Mouse (Mus musculus): ENCODE measurements at regions not wholly inside any gene's neighbourhood (a gene's known extent, or its start where the extent isn't known, plus 50 kb on each side); places are given as distances from the start of the nearest gene placed in this dataset.

DNA sequence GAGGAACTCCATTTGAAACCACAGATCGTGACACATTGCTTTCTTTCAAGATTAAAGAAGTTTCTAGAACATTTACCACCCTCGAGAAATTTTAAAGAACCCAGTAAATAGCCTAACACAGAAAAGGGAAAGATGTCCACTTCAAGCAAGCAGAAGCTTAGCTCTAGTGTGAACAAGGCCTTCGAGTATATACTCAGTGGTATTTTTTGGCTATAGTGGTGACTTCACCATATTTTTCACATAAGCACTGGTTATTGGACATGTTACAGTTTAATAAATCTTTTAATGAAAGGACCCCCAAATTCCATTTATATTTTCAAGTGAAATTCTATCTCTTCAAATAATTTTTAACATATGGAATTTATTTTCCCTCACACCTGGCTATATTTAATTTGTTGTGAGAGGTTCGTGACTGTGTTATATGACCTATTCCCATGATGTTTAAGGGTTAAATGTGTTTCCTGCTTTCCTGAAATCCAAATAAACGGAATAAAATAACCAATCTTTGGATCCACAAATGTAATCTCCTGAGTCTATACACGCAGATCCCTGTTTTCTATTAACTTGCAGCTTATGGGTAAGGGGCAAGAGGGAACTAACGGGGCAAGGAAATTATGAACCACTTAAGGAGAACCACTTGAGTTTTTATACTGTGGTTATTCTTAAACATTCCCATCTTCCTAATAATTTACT lies 60.6 kb upstream of the Tas2r134 start:
- DNase-seq, result no peak

DNA sequence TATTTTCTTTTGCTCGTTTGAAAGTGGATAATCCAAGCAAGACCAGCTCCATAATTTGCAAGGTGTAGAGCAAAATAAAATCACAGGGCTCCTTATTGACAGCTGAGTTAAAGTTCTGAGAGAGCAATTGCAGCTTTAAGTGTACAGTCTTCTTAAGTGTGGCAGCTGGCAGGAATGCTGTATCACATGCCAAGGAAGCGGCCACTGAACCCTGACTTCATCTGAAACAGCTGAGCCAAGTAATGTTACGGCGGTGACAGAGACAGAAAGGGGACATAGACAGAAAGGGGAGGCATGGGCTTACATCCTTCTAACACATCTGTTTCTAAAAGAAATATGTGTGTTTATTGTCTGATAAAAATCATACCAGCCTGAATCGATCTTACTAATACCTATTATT lies 63.4 kb upstream of the Tas2r134 start:
- peak; percentile 53 to 58 for DNase-seq

DNA sequence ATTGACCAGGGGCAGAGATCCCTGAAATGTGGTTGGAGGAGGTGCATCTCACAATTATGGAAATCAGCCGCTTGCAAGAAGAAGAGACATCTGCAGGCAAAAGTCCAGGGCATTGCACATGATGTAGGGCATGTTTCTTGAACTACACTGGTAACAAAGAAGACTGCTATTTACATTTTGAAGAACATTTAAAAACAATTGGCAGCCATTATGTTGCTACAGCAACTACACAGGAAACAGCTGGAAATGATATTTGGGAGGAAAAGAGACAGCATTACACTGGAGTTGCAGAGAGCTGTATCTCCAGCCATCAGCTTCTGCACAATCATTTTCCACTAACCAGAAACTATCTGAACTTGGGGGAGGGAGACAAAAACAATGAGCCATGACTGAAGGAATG lies 64.1 kb upstream of the Tas2r134 start:
- no peak for DNase-seq

DNA sequence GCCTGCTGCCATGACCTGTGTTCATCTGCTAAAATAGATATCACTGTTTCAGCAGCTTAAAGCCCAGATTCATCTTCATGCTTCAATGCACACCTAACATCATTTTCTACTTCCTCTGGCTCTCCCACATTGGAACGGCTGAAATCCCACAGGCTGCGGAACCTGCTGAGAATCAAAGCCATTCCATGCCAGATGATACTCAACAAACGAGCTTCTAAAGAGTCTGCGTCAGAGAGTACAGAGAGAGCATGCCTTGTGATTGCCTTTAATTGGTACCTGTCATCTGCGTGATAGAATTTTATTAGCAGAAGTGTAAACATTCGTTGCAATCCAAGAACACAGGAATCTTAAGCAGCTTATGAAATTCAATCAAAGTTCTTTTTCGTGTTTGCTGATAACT lies 76.4 kb upstream of the Tas2r134 start:
- DNase-seq, result no peak

DNA sequence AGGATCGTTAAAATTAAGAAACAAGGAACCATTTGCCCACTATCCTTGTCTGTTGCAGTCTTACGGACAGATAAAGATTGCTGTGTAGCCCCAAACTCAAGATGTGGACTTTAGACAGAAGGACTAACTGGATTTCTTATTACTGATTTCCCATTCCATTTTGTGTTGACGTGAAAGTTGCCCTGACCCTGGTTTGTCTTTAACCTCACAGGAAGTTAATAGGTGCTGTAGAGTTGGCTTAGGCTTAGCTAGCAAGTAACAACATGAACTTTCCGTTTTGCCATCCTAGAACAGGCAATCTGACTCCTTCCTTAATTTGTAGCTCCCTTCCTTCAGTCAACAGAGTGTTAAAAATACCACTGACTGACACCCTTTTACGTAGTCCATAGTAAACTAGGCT lies 78.2 kb upstream of the Tas2r134 start:
- DNase-seq, result peak; percentile 33 to 67

DNA sequence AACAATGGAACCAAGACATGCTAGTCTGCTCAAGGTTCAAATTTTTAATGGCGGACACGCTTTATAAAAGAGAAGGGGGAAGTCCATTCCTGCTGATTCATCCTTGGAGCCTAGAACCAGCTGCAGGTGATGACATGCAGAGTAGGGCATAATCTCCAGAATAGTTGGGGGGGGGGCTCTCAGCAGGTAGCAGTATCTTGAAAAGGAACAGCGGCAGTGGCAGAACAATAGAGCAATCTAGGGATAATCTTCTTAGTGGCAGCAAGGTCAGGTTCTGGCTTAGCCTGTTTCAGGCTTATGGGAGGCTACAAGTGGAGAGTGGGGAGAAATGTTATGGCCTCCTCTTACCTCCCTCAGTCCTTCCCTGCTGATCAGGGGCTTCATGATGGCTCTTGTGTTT lies 81.1 kb upstream of the Tas2r134 start:
- no peak for DNase-seq

DNA sequence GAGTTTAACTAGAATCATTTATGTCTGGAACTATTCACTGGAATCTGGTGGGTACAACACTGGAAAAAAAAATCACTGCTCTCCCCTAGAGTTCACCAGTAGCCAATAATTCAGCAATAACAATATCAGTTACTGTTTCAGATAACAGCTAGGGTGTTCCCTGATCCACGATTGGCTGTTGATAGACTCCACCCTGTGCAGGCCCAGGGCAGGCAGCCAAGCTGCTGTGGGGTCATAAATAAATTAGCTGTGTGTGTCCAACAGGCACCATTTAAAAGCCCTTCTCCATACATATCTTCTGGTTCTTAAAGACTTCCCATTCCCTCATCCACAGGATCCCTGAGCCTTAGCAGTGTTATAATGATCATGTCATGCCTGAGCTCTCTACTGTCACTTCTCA lies 83.4 kb upstream of the Tas2r134 start:
- DNase-seq, result no peak

DNA sequence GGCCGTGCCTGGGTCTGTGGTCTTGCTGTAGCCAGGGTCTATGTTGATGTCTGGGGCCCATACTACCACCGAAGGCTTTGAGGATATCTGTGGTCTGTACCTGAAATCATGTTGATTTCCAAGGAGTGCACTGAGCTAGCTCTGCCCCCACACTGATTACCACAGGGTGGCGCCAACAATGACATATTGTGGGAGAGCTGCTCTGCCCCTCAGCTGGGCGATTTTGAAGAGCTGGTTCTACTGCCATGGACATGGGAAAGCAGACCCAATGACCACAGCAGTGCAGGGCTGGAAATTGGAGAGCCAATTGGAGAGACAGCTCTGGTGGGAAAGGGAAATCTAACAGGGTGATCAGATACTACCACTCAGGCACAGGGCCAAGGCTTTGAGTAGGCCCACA lies 85.0 kb upstream of the Tas2r134 start:
- no peak for DNase-seq

GRCm38 (mm10) chr2:51532709-51533414 lies 94.4 kb upstream of the Tas2r134 start:
- no peak for DNase-seq

- DNase-seq, result no peak
Observed at GRCm38 (mm10) chr2:51531106-51531839, 96.0 kb upstream of the Tas2r134 start.

GRCm38 (mm10) chr2:51522766-51523165 lies 104.5 kb upstream of the Tas2r134 start:
- no peak for DNase-seq

DNA sequence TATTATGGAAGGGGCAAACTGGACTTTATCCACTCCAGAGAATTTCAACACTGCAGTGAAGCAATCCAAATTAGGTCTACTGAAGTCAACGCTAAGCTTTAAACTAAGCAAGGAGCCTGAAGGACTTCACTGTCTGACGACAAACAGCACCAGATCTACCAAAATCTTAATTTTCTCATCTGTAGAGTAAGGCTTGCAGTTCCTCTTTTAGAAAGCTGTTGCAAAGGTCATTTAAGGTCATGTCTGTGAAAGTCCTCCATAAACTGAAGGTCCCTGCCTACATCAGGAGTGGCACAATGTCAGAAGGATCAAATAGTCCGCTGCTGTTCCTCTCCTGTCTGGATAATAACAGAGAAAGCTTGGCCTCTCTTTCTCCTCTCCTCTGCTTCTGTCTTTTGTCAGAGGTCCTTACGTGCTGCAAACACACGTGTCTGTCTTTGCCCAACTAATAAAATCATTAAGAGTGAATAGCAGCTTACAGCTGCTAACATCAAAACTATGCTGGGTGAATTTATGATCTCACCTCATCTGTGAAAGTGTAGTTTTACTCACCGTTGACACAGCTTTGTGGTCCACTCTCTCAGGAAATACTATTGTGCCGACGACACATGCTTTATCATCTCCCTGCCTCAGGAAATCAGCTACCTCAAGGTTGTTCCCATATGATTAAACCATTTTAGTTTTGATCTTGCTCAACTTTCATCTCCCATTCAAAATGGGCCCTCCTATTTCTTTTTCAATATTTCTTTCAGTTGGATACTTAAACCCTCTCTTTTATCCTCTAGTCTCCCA lies 117.9 kb upstream of the Tas2r134 start:
- no peak for DNase-seq

DNA sequence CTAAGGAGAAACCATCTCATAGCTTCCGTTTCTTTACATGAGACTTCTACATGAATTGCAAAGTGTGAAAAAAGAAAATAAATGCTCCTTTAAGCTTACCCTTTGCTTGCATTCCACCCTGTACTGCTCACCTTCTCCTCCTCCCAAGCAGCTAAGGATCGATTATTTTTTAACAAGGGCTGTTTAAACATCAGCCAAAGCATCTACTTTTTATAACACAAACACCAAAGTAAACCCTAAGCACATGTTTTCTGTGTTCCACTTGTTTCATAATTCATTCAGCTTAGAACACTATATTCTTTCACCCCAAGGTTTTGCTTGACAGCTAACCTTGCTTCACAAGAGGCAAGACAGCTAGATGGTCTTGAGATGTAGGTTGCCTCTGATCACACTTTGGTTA lies 129.4 kb upstream of the Tas2r134 start:
- peak in 1 of 2 experiments; percentile 52 for DNase-seq

DNA sequence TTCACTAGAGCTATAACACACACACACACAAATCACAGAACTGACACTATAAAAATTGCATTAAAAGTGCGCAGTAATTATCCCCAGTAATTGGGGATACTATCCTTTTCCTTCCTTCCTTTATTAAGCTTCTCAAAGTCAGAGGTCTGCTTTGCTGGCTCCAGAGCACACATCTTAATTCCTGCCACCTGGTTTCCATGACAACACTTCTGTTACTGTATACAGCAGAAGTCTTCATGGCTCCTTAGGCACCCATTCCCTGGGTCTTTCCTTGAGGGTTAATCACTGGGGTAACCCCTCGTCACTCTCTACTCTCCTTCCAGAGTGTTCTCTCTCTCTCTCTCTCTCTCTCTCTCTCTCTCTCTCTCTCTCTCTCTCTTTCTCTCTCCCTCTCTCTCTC lies 153.6 kb upstream of the Tas2r134 start:
- DNase-seq, result no peak

- DNase-seq, result no peak
Observed at GRCm38 (mm10) chr2:51467027-51467694, 160.2 kb upstream of the Tas2r134 start.

- DNase-seq, result no peak
Observed at GRCm38 (mm10) chr2:51466003-51466402, 161.3 kb upstream of the Tas2r134 start.

GRCm38 (mm10) chr2:51465576-51465975 lies 161.7 kb upstream of the Tas2r134 start:
- DNase-seq, result no peak

GRCm38 (mm10) chr2:51464356-51464755 lies 163.0 kb upstream of the Tas2r134 start:
- no peak for DNase-seq

DNA sequence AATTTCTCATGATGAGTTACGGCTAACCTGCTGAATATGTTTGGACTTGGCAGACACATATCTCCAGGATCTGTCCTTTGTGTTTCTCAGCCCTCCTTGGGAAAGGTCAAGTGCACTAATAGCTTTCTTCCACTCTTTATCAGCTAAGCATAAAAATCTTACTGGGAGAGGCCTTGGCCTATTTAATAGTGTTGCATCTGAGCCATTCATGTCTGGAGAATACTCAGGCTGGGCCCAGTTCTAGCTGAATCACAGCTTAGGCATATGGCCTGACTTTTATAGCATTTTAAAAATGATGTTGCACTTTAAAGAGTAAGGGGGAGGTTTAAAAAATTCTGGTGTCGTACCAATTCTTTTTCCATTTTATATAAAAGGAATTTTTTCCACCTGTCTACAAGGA lies 166.4 kb upstream of the Tas2r134 start:
- DNase-seq, result no peak

DNA sequence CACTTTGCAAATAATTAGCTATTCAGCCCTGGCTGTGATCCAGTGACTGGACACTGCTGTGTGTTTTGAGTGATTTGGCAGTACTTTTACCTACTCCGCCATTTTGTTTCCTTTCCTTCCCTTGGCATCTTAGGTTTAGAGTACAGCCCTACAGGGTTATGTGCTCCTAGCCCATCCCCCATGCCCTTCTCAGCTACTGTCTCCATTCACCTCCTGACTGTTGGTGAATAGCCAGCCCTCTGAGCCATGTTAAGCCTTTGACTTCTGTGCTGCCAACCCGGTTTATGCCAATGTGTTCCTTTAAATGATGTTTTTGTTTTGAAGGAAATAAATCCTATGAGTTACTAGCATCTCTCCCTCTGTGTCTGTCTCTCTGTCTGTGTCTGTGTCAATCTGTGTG lies 167.8 kb upstream of the Tas2r134 start:
- DNase-seq, result no peak

GRCm38 (mm10) chr2:51457717-51458116 lies 169.6 kb upstream of the Tas2r134 start:
- DNase-seq, result no peak

GRCm38 (mm10) chr2:51452816-51453215 lies 174.5 kb upstream of the Tas2r134 start:
- no peak for DNase-seq

DNA sequence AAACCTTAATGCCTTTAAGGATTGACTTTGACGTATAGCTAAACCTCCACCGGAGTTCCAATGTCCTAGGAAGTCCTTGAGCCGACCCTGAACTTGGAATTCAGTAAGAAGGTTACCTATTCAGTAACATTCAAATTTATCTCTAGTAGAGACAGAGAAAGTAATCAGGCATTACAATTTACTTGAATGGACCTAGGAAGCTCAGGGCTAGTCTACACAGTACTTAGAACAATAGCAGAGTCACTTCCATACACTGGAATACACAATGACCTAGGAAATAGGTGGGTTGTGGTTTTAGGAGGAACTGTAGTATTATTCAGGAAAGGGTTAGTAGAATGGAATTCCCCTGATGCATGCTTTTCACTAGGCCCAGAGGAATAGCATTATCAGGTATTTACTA lies 179.2 kb upstream of the Tas2r134 start:
- DNase-seq, result no peak
